Mouse (Mus musculus): ENCODE results near the gene Ascc3.

The Ascc3 gene

GRCm38 (mm10) chr10:50894170-50894991 lies 301.9 kb downstream of the Ascc3 start, which contains the start of gene Sim1:
Sim1 (plus strand) TSS chr10:50894754.
- no peak for DNase-seq (ENCODE audit: low read depth, low spot score)

GRCm38 (mm10) chr10:50895091-50895790 lies 302.8 kb downstream of the Ascc3 start:
- DNase-seq (ENCODE audit: low read depth, low spot score), result no peak

GRCm38 (mm10) chr10:50895881-50896766 lies 303.7 kb downstream of the Ascc3 start:
- no peak for DNase-seq (ENCODE audit: low read depth, low spot score)

GRCm38 (mm10) chr10:50896767-50897390 lies 304.4 kb downstream of the Ascc3 start:
- no peak for DNase-seq (ENCODE audit: low read depth, low spot score)

- no peak for DNase-seq (ENCODE audit: low read depth, low spot score)
Measured at GRCm38 (mm10) chr10:50897530-50898471, 305.3 kb downstream of the Ascc3 start.

GRCm38 (mm10) chr10:50898621-50899020 lies 306.2 kb downstream of the Ascc3 start:
- DNase-seq (ENCODE audit: low read depth, low spot score), result no peak

- DNase-seq (ENCODE audit: low read depth, low spot score), result no peak
Measured at GRCm38 (mm10) chr10:50899846-50900745, 307.6 kb downstream of the Ascc3 start.

Measured in retina, adult 2 months (tissue).